Mouse (Mus musculus): ENCODE measurements around the gene Tprn. TPM values are rescaled to one million over a fixed set of nuclear protein-coding genes. Genes with fewer than 3 reads are reported as not detected.

The Tprn gene
- polyA plus RNA-seq, 1 experiment from 2014 or later = 5.3 TPM

Other genes with a start within 250 kb of the Tprn start
- gene Nsmf, start 208.3 kb upstream of the Tprn start, polyA plus RNA-seq (2014; fragmentation: Nextera tagmentation; extraction: Ambion mirVana) = 52.6 and 56.1 TPM in 2 replicates
- gene Entpd8, start 182.3 kb upstream of the Tprn start, polyA plus RNA-seq (2014; fragmentation: Nextera tagmentation; extraction: Ambion mirVana) = not detected in 2 replicates
- 0.29 TPM in 1 of 2 replicates, not detected in the other for gene Noxa1, start 167.5 kb upstream of the Tprn start, polyA plus RNA-seq (2014; fragmentation: Nextera tagmentation; extraction: Ambion mirVana)
- gene Nrarp, start 81.9 kb upstream of the Tprn start, polyA plus RNA-seq (2014; fragmentation: Nextera tagmentation; extraction: Ambion mirVana) = 53.7 and 57.8 TPM in 2 replicates
- 1.6 and 1.9 TPM in 2 replicates for gene Tor4a, start 65.7 kb upstream of the Tprn start, polyA plus RNA-seq (2014; fragmentation: Nextera tagmentation; extraction: Ambion mirVana)
- 94.8 and 99.8 TPM in 2 replicates for gene Nelfb, start 51.1 kb upstream of the Tprn start, polyA plus RNA-seq (2014; fragmentation: Nextera tagmentation; extraction: Ambion mirVana)
- gene Stpg3, start 48.0 kb upstream of the Tprn start, polyA plus RNA-seq (2014; fragmentation: Nextera tagmentation; extraction: Ambion mirVana) = not detected in 2 replicates
- not detected in 2 replicates for gene Fam166a, start 43.9 kb upstream of the Tprn start, polyA plus RNA-seq (2014; fragmentation: Nextera tagmentation; extraction: Ambion mirVana)
- 515 and 528 TPM in 2 replicates for gene Tubb4b, start 37.9 kb upstream of the Tprn start, polyA plus RNA-seq (2014; fragmentation: Nextera tagmentation; extraction: Ambion mirVana)
- gene Slc34a3, start 28.3 kb upstream of the Tprn start, polyA plus RNA-seq (2014; fragmentation: Nextera tagmentation; extraction: Ambion mirVana) = not detected in 2 replicates
- gene Rnf224, start 25.8 kb upstream of the Tprn start, polyA plus RNA-seq (2014; fragmentation: Nextera tagmentation; extraction: Ambion mirVana) = not detected in 2 replicates
- gene Rnf208, start 20.4 kb upstream of the Tprn start, polyA plus RNA-seq (2014; fragmentation: Nextera tagmentation; extraction: Ambion mirVana) = 29.9 and 34.0 TPM in 2 replicates
- not detected in 2 replicates for gene Cysrt1, start 20.2 kb upstream of the Tprn start, polyA plus RNA-seq (2014; fragmentation: Nextera tagmentation; extraction: Ambion mirVana)
- gene AL732309.1, start 15.8 kb upstream of the Tprn start, polyA plus RNA-seq (2014; fragmentation: Nextera tagmentation; extraction: Ambion mirVana) = 5.1 and 6.6 TPM in 2 replicates
- gene Tmem203, start 7.2 kb upstream of the Tprn start, polyA plus RNA-seq (2014; fragmentation: Nextera tagmentation; extraction: Ambion mirVana) = 11.4 and 13.0 TPM in 2 replicates
- 217 and 227 TPM in 2 replicates for gene Ssna1, start 9.8 kb downstream of the Tprn start, polyA plus RNA-seq (2014; fragmentation: Nextera tagmentation; extraction: Ambion mirVana)
- gene Anapc2, start 9.9 kb downstream of the Tprn start, polyA plus RNA-seq (2014; fragmentation: Nextera tagmentation; extraction: Ambion mirVana) = 120 and 128 TPM in 2 replicates
- gene Tmem210, start 25.5 kb downstream of the Tprn start, polyA plus RNA-seq (2014; fragmentation: Nextera tagmentation; extraction: Ambion mirVana) = not detected in 2 replicates
- gene Lrrc26, start 27.3 kb downstream of the Tprn start, polyA plus RNA-seq (2014; fragmentation: Nextera tagmentation; extraction: Ambion mirVana) = not detected in 2 replicates
- gene Grin1, start 56.6 kb downstream of the Tprn start, polyA plus RNA-seq (2014; fragmentation: Nextera tagmentation; extraction: Ambion mirVana) = 2.5 and 3.7 TPM in 2 replicates
- 65.8 and 87.4 TPM in 2 replicates for gene Man1b1, start 69.7 kb downstream of the Tprn start, polyA plus RNA-seq (2014; fragmentation: Nextera tagmentation; extraction: Ambion mirVana)
- gene Dpp7, start 93.7 kb downstream of the Tprn start, polyA plus RNA-seq (2014; fragmentation: Nextera tagmentation; extraction: Ambion mirVana) = 16.2 and 20.6 TPM in 2 replicates
- 5.1 and 7.0 TPM in 2 replicates for gene Uap1l1, start 103.1 kb downstream of the Tprn start, polyA plus RNA-seq (2014; fragmentation: Nextera tagmentation; extraction: Ambion mirVana)
- gene Sapcd2, start 109.7 kb downstream of the Tprn start, polyA plus RNA-seq (2014; fragmentation: Nextera tagmentation; extraction: Ambion mirVana) = 49.2 and 53.7 TPM in 2 replicates
- 0.12 TPM in 1 of 2 replicates, not detected in the other for gene Entpd2, start 133.3 kb downstream of the Tprn start, polyA plus RNA-seq (2014; fragmentation: Nextera tagmentation; extraction: Ambion mirVana)
- 133 TPM in 2 replicates for gene Npdc1, start 136.7 kb downstream of the Tprn start, polyA plus RNA-seq (2014; fragmentation: Nextera tagmentation; extraction: Ambion mirVana)
- 0.11 TPM in 1 of 2 replicates, not detected in the other for gene Fut7, start 160.6 kb downstream of the Tprn start, polyA plus RNA-seq (2014; fragmentation: Nextera tagmentation; extraction: Ambion mirVana)
- gene Abca2, start 166.1 kb downstream of the Tprn start, polyA plus RNA-seq (2014; fragmentation: Nextera tagmentation; extraction: Ambion mirVana) = 5.0 and 5.6 TPM in 2 replicates
- 0.72 and 0.89 TPM in 2 replicates for gene Clic3, start 194.2 kb downstream of the Tprn start, polyA plus RNA-seq (2014; fragmentation: Nextera tagmentation; extraction: Ambion mirVana)
- 22.0 and 26.3 TPM in 2 replicates for gene Paxx, start 198.5 kb downstream of the Tprn start, polyA plus RNA-seq (2014; fragmentation: Nextera tagmentation; extraction: Ambion mirVana)
- gene Ptgds, start 207.4 kb downstream of the Tprn start, polyA plus RNA-seq (2014; fragmentation: Nextera tagmentation; extraction: Ambion mirVana) = 0.43 TPM in 1 of 2 replicates, not detected in the other
- gene Lcn12, start 231.3 kb downstream of the Tprn start, polyA plus RNA-seq (2014; fragmentation: Nextera tagmentation; extraction: Ambion mirVana) = not detected in 2 replicates
- 82.4 and 88.3 TPM in 2 replicates for gene Fbxw5, start 238.1 kb downstream of the Tprn start, polyA plus RNA-seq (2014; fragmentation: Nextera tagmentation; extraction: Ambion mirVana)
- gene C8g, start 239.1 kb downstream of the Tprn start, polyA plus RNA-seq (2014; fragmentation: Nextera tagmentation; extraction: Ambion mirVana) = 4.4 and 5.1 TPM in 2 replicates